Mouse (Mus musculus) spleen, adult 2 months (tissue): ENCODE data around the gene Padi4. TPM values are rescaled to one million over a fixed set of nuclear protein-coding genes. Genes with fewer than 3 reads are reported as not detected.

Experiments
- DNase-seq, 2 experiments: peaks; one replicate each; pipeline versions ENCODE4 v3.0.0 to v3.0.0-alpha.2; 2012 to 2021; ENCODE audit warnings: low spot score in 2 of 2, low read depth in 1 of 2
- H3K27ac ChIP-seq: fragments of 200-500 bp; 2 replicates; pipeline ENCODE4 v1.5.1; 2012; ENCODE audit warnings: low read length, inconsistent platforms; ENCODE audit not compliant: insufficient read depth
- H3K27me3 ChIP-seq: fragments of 200-500 bp; 2 replicates; pipeline ENCODE4 v1.6.1; 2012; ENCODE audit warnings: mild to moderate bottlenecking, moderate library complexity, low read length, inconsistent platforms; ENCODE audit not compliant: control insufficient read depth, insufficient read depth
- H3K36me3 ChIP-seq: fragments of 200-500 bp; 2 replicates; pipeline ENCODE4 v1.6.1; 2012; ENCODE audit warnings: mild to moderate bottlenecking, low read length, inconsistent platforms; ENCODE audit not compliant: control insufficient read depth, insufficient read depth
- H3K4me1 ChIP-seq: fragments of 200-500 bp; 2 replicates; pipeline ENCODE4 v1.6.1; 2011; ENCODE audit warnings: inconsistent platforms; ENCODE audit not compliant: control insufficient read depth, insufficient read depth, insufficient read length
- H3K4me3 ChIP-seq: fragments of 200-500 bp; 2 replicates; pipeline ENCODE4 v1.5.1; 2011; ENCODE audit warnings: mild to moderate bottlenecking, inconsistent platforms; ENCODE audit not compliant: insufficient read depth, insufficient read length; ENCODE audit errors: extremely low read depth
- CTCF ChIP-seq: fragments of 200-500 bp; IDR thresholded peaks from 2 replicates; pipeline ENCODE4 v1.5.1; 2011; ENCODE audit warnings: mild to moderate bottlenecking, inconsistent platforms; ENCODE audit not compliant: insufficient read depth, insufficient read length, insufficient replicate concordance; ENCODE audit errors: extremely low read depth
- POLR2A ChIP-seq: fragments of 200-500 bp; IDR thresholded peaks from 2 replicates; pipeline ENCODE4 v1.6.1; 2011; ENCODE audit warnings: low read depth, low read length, inconsistent platforms
- WGBS: fragments of 180-500 bp; shearing (Covaris S2); methylation state at CpG from one replicate; pipeline ENCODE4 v1.1.7; 2018; 5-methylcytosine and 5-hydroxymethylcytosine counted together
- polyA plus RNA-seq: library from polyadenylated mRNA; depleted of rRNA; stranded (reverse); fragments of >200 nt; gene quantifications from 2 replicates; pipeline ENCODE4 v1.2.3, GENCODE M21; 2012

Gene Padi4
- polyA plus RNA-seq, 1 experiment: 4.1 TPM

DNA sequence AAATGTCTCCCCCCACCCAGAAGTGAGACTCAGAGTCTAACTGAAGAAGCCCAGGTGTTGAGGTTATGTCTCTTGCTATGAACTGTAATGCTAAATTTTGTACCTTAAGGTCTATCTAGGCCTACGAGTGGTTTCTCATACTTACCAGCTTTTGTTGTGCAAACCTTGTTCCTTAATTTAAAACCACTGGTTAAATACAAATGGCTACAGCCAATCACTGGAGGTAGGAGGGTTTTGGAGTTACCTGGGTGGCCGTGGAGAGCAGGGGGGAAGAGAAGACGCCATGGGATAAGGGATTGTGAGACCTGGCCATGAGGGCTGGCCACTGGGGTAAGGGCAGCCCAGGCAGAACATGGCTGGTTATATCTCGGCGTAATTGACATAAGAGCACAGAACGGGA is 14.2 kb upstream of the Padi4 start:
- TF ChIP-seq CTCF: no peak
- TF ChIP-seq POLR2A: no peak
- Histone ChIP-seq H3K36me3 (no peaks in the 10 kb centered on the region), H3K27ac (no peak overlapping the region), H3K27me3 (no peaks in the 10 kb centered on the region), H3K4me3 (no peak overlapping the region), H3K4me1 (no peaks in the 10 kb centered on the region)
- WGBS: 51% methylated on average over 6 of the region's 6 CpGs
- no peak for DNase-seq

DNA sequence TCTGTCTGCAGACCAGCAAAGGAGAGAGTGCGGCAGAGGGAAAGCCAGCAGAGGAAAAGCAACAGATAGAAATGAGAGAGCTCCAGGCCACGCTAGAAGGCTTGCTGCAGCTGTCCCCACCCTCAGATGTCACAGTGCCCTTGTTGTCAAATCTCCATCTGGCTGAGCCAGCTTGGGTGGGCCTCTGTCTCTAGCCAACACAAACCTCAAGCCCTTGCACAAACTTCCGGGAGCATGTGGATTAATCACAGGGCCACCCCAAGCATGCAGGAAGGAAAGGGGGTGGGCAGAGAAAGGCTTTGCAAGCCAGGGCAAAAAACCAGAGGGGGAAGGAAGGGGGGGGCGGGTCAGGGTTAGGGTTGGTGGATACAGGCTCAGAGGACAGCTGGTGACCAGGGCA is 13.4 kb upstream of the Padi4 start:
- no peak for DNase-seq

DNA sequence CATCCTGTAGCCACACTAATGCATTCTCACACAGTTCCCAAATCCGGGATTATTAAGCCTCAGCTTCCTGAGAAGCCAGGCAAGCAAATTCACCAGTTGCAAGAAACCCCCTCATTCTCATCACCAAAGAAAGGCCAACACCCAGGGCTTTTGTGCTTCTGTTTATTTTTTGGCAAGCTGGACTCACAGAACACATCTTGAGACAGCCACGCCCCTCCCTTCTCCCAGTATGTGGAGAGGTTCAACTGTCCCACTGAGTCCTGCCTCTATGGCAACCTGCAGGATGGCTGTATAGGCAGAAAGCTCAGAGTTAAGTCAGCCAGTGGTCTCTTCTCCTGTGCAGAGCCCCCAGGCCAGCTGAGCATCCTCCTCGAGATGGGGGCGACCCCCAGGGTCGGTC is 11.2 kb upstream of the Padi4 start:
- Histone ChIP-seq H3K4me1 (no peaks in the 10 kb centered on the region; the same call in 1 of the 2 replicates), H3K27ac (no peak overlapping the region), H3K4me3 (no peak overlapping the region), H3K27me3 (no peaks in the 10 kb centered on the region), H3K36me3 (no peaks in the 10 kb centered on the region)
- no peak for DNase-seq
- TF ChIP-seq POLR2A (no peak), CTCF (no peak)
- 84% methylated on average over 5 of the region's 5 CpGs for WGBS

More for the DNA sequence above, 13.4 kb upstream of the Padi4 start:
- Histone ChIP-seq H3K27me3 (no peaks in the 10 kb centered on the region), H3K4me3 (no peak overlapping the region), H3K4me1 (no peaks in the 10 kb centered on the region; the same call in 1 of the 2 replicates), H3K27ac (no peak overlapping the region), H3K36me3 (no peaks in the 10 kb centered on the region)
- 22% methylated on average over 3 of the region's 4 CpGs for WGBS
- TF ChIP-seq POLR2A (no peak), CTCF (no peak)

DNA sequence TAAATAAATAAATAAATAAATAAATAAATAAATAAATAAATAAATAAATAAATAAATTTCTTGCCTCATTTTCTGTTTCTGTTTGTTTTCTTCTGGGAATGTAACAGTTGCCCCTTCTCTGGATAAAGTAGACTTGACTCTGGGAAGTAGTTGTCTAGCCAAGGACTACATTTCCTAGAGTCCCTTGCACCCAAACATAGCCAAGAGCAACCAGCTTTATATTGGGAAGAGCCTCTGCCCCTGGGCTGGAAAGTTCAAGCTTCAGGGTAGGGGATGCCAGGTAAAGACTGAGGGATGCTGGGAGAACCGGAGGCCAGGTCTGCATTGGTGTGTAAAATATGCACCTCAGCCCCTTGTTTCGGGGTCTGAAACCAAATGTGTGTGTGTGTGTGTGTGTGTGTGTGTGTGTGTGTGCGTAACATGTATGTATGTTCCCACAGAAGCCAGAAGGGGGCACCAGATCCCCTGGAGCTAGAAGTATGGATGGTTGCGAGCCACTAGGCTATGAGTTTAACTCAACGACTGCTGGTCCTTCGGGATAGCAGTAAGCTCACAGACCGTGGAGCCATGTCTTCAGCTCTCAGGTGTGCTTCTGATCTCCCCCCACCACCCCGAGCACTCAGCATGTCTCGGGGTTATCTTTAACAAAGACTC is 10.4 kb upstream of the Padi4 start:
- WGBS: 92% methylated on average over 9 of the region's 9 CpGs
- TF ChIP-seq CTCF: no peak
- no peak for TF ChIP-seq POLR2A
- H3K27ac ChIP-seq: no peak overlapping the region

DNA sequence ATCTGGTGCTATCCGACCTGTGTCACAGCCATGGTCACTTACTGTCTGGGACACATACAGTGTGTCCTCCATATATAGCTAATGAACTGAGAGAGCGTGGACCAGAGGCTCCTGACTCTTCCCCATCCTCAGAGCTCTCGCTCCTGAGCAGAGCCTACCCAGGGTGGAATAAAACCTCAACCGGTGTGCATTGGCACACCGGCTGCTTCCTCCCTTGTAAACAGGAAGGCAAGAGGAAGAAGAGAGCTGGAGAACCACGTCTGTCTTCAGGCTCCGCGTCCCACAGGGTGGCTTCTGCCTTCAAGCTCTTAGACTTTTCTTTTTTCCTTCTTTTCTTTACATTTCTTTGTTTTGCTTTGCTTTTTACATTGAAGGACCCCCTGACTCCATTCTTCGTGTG is 8.8 kb upstream of the Padi4 start:
- Histone ChIP-seq H3K27me3 (no peaks in the 10 kb centered on the region), H3K4me3 (no peak overlapping the region), H3K27ac (no peak overlapping the region), H3K4me1 (no peaks in the 10 kb centered on the region; the same call in 1 of the 2 replicates), H3K36me3 (no peaks in the 10 kb centered on the region)
- TF ChIP-seq POLR2A (no peak), CTCF (no peak)
- DNase-seq: no peak
- 29% methylated on average over 9 of the region's 9 CpGs for WGBS

More for the DNA sequence above, 10.4 kb upstream of the Padi4 start:
- no peak for DNase-seq
- Histone ChIP-seq H3K4me1 (no peaks in the 10 kb centered on the region; the same call in 1 of the 2 replicates), H3K4me3 (no peak overlapping the region), H3K36me3 (no peaks in the 10 kb centered on the region), H3K27me3 (no peaks in the 10 kb centered on the region)

DNA sequence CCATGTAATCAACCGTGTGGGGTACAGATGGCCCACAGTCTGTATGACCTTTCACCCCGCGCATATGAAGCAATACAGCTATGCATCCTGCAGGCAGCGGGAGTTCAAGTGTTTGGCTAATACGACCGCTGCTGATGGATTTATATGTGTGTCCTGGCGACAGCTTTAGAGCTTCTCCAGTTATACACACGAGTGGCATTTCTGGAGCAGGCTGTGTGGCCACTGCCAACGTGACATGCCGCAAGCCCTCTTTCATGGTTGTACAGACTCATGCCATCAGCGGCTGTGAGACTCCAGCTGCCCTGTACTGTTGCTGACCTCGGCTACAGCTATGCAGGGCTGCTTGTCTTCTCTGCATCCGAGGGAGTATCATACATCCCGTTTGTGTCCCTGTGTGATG is 6.5 kb upstream of the Padi4 start:
- TF ChIP-seq POLR2A (no peak), CTCF (no peak)
- Histone ChIP-seq H3K27me3 (no peaks in the 10 kb centered on the region), H3K27ac (no peak overlapping the region), H3K4me1 (no peaks in the 10 kb centered on the region; the same call in 1 of the 2 replicates), H3K4me3 (no peak overlapping the region), H3K36me3 (no peaks in the 10 kb centered on the region)
- WGBS: 93% methylated on average over 14 of the region's 14 CpGs
- DNase-seq: no peak

DNA sequence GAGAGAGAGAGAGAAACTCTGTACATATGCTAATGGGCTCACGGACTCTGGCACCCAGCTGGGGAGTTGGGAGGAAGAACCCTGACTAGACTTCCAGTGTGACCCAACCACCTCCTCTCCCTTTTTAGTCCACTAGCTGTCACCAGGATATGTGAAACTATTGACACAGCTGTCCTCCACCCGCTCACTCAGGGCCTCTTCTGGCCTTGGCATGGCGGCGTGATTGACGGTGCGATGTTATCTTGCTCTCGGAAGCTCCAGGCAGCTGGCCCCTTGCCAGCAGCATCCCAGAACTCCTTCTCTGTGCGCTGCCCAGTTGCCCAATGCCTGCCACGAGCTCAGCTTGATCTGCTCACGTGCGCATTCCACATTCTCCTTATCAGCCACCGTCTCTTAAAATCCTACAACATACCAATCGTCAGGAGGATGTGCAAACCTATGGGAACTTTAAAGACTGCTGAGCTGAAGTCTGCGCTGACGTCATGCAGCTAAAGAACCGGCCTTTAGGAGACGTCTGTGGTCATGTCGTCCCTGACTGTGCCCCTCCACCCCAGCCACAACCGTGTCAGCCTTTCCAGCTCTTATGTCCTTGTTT is 5.9 kb upstream of the Padi4 start:
- no peak overlapping the region for H3K4me3 ChIP-seq
- DNase-seq: no peak
- WGBS: 83% methylated on average over 19 of the region's 19 CpGs
- H3K4me1 ChIP-seq: no peaks in the 10 kb centered on the region; the same call in 1 of the 2 replicates
- H3K27me3 ChIP-seq: no peaks in the 10 kb centered on the region
- TF ChIP-seq POLR2A (no peak), CTCF (no peak)
- H3K27ac ChIP-seq: no peak overlapping the region
- no peaks in the 10 kb centered on the region for H3K36me3 ChIP-seq
